Mouse (Mus musculus) kidney, postnatal 25 days (tissue): ENCODE measurements around the gene Hgfac.
A peak's percentile ranks its signal among the peaks of the same experiment; 100 is the strongest.

ENCODE experiments used
- DNase-seq, 2 experiments: peaks; one replicate each; pipeline ENCODE4 v3.0.0; 2021; ENCODE audit warnings: mixed read lengths in 2 of 2

The Hgfac gene

GRCm38 (mm10) chr5:35042431-35043109, 1.3 kb downstream of the Hgfac start:
- peak in 1 of 2 experiments; percentile 49 for DNase-seq

- peak; percentile 82 to 92 for DNase-seq
Observed at GRCm38 (mm10) chr5:35043110-35043451, 1.8 kb downstream of the Hgfac start.

GRCm38 (mm10) chr5:35050541-35050940, 9.2 kb downstream of the Hgfac start:
- DNase-seq: no peak

- DNase-seq: no peak
Observed at GRCm38 (mm10) chr5:35054628-35055027, 13.3 kb downstream of the Hgfac start.

DNA sequence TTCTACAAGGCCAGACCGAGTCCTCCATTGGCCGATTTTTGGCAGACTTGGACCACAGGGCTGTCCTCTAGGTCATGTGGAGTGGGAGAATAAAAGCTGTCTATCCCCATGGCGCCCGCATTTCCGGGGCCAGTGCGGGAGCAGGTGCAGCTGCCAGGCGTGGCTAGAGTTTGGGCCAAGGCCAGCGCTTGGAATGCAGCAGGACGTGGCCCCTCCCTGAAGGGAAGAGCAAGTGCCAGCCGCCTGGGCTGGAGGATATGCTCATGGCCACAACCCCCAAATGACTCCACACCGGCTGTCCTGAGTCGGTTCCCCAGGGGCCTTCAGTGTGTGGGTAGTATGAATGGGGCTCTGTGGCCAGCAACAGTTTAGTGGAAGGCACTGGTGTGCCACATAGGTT, 13.8 kb downstream of the Hgfac start:
- peak; percentile 39 to 72 for DNase-seq

GRCm38 (mm10) chr5:35056604-35057432, 15.5 kb downstream of the Hgfac start, which contains the start of gene Dok7:
Gene Dok7 (plus strand): TSS chr5:35056766.
- DNase-seq: peak; percentile 46 to 72

DNA sequence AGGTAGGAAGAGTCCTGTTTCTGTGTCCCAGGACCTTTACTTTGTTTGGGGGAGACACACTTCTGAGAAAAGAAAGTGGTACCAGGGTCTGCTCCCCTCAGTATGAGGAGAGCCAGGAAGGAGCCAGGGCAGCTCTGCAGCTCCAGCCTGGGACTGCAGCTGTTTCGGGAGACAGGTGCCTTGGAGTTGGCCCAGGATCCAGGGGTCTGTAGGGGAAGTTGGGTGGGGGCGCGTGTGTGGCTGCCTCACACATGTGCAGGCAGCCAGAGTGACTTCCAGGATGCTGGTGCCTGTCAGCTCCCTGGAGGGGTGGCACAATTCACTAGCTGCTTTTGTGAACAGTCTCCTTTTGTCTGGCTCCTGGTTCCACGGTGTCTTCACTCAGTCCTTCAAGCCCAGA, 16.3 kb downstream of the Hgfac start:
- DNase-seq: no peak

GRCm38 (mm10) chr5:35058216-35058615, 16.9 kb downstream of the Hgfac start:
- no peak for DNase-seq

DNA sequence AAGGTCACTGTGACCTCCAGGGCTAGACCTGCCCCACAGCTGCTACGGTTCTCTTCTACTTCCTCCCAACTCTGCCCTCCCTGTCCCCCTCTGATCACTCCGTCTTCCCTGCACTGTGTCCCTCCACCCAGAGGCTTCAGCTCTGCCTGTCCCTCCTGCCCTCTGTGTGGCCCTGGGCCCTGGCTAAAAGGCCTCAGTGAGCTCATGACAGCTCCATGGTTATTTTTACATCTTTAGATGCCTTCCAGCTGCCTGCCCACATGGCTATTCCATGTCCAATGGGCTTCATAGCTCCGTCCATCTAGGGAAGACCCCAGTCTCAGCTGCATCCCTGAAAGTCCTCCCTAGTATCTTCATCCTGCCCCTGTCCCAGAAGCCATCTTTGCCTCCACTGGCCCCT, 18.8 kb downstream of the Hgfac start:
- DNase-seq: no peak

- DNase-seq: no peak
Observed at GRCm38 (mm10) chr5:35069841-35070240, 28.5 kb downstream of the Hgfac start.

- no peak for DNase-seq
Observed at GRCm38 (mm10) chr5:35070314-35070713, 29.0 kb downstream of the Hgfac start.

DNA sequence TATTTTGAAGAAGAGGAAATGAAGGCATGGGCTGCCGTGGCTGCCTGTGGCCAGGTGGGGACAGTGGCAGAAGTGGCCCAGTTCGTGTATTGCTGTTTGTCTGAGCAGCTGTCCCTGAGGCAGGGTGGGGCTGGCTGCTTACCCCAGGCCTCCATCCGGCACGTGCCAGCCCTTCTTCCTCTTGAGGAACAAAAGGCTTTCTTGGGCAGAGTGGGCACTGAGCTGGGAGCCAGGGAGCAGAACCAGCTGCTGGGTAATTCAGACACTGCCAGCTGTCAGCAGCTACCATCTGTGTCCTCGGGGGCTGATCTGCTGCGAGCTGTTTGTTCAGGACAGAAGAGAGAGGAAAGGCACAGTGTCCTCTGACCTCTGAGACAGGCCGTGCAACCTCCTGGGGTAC, 29.6 kb downstream of the Hgfac start:
- no peak for DNase-seq

- DNase-seq: no peak
Observed at GRCm38 (mm10) chr5:35071855-35072254, 30.5 kb downstream of the Hgfac start.

DNA sequence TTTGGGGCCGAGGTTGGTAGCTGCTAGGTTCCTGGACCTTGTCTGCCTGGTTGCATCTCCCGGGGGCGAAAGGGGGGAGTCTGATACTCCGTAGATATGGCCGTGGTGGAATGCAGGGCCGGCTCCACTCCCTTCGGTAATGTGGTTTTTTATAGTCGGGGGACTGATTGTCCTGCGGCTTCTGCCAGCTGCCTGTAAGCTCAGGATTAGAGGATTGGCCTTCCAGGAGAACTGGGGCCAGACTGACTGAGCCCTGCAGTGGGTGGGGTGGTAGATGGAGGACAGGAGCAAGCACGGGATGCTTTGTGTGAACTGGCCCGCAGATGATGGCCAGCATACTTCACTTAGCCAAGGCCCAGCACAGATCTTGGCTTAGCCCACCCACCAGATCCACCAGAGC, 31.9 kb downstream of the Hgfac start:
- DNase-seq: no peak

- DNase-seq: no peak
Observed at GRCm38 (mm10) chr5:35073992-35074391, 32.7 kb downstream of the Hgfac start.

GRCm38 (mm10) chr5:35076369-35076768, 35.1 kb downstream of the Hgfac start:
- no peak for DNase-seq

- no peak for DNase-seq
Observed at GRCm38 (mm10) chr5:35079101-35079500, 37.8 kb downstream of the Hgfac start.

DNA sequence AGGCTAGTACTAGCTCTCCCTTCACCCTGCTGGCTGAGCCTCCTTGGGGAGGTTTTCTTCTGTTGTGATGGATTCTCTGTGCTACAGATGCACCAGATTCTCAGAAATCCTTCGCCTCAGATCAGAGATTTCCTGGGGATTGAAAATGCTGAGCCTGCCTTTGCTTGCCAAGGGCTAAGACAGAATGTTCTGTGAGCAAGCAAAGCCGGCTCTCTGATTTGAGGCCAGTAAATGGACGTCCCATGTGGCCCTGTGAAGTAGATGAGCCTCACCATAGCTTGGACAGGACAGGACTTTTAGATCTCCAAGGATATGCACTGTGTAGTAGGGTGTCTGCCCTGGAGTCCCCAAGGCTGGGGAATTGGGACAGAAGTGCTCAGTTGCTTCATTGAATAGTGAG, 43.6 kb downstream of the Hgfac start:
- no peak for DNase-seq

- DNase-seq: peak; percentile 80 to 88
Observed at GRCm38 (mm10) chr5:35088785-35089613, 47.7 kb downstream of the Hgfac start.

DNA sequence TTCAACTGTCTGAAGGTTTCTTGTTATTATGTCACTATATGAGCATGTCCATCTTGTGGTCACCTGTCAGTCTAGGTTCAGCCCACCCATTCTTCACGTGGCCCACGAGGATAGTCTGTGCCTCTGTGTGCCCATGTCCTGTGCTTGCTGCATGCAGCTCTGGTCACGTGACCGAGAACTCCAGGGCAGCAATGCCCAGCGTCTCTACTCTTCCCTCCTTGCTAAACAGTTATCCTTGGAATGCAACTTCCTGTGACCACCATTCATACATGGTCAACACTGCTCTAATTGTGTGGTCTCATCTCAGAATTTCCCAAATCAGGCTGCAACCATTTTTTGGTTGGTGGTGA, 48.3 kb downstream of the Hgfac start:
- DNase-seq: no peak

GRCm38 (mm10) chr5:35091636-35092035, 50.3 kb downstream of the Hgfac start:
- no peak for DNase-seq
